Mouse (Mus musculus) left cerebral cortex, postnatal 36 days (tissue): Measurements from ENCODE around the gene Prss36. TPM values are rescaled to one million over a fixed set of nuclear protein-coding genes. Genes with fewer than 3 reads are reported as not detected.
A peak's percentile ranks its signal among the peaks of the same experiment; 100 is the strongest.

Source experiments
- DNase-seq, 2 experiments: peaks; one replicate each; pipeline ENCODE4 v3.0.0; 2021 to 2022; ENCODE audit warnings: low spot score in 2 of 2, mixed read lengths in 1 of 2
- intact Hi-C: fragments of 180-260 bp; cut with DNase I; formaldehyde crosslinking; loops from one replicate; pipeline ENCODE4 v1.15.1; 2025
- total RNA-seq, 2 experiments: library from RNA; stranded (reverse); gene quantifications; 2 replicates each; pipeline ENCODE4 v1.2.3; 2021

Prss36 gene
- total RNA-seq, 2 experiments from 2014 or later: 8.2 to 10.2 TPM

- intact Hi-C loops: loop anchor here (5.0 kb wide), 2 partner anchors 134 to 159 kb away; partner anchors contain the start of genes Hsd3b7 and Setd1a
Measured at GRCm38 (mm10) chr7:127936216-127936884, 10.2 kb downstream of the Prss36 start.

GRCm38 (mm10) chr7:127935748-127936159 is 10.8 kb downstream of the Prss36 start:
- no peak for DNase-seq
- intact Hi-C loops: loop anchor here (1.0 to 5.0 kb wide), 3 partner anchors 32 to 158 kb away; partner anchors contain the start of genes Fus, Hsd3b7 and Setd1a

More at GRCm38 (mm10) chr7:127936216-127936884, 10.2 kb downstream of the Prss36 start:
- DNase-seq: no peak

DNA sequence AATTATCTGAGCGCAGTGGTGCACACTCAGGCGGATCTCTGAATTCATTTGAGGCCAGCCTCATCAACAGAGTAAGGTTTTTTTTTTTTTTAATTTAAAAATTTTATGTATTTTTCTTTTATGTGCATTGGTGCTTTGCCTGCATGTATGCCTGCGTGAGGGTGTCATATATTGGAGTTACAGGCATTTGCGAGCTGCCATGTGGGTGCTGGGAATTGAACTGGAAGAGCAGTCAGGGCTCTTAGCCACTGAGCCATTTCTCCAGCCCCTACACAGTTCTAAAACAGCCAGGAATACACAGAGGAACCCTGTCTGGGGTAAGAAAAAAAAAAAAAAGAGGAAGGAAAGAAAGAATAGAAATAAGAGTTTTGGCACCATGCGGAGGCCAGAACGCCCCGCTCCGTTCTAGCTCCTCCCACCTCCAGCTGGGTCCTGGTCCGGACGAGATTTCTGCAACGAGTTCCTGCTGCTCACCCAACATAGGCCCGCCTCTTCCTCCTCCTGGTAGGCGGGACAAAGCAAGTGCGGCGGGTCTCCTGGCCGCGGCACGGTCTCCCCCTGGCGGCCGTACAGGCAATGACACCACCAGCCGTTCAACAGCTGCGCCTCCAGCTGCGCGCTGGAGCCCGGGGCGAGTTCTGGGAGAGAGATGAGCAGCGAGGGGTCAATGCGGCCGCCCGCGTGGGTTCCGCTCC is 11.3 kb downstream of the Prss36 start:
- peak; percentile 94 to 95 for DNase-seq
- intact Hi-C loops: loop anchor here (1.0 to 5.0 kb wide), 3 partner anchors 32 to 158 kb away; partner anchors contain the start of genes Fus, Hsd3b7 and Setd1a

DNA sequence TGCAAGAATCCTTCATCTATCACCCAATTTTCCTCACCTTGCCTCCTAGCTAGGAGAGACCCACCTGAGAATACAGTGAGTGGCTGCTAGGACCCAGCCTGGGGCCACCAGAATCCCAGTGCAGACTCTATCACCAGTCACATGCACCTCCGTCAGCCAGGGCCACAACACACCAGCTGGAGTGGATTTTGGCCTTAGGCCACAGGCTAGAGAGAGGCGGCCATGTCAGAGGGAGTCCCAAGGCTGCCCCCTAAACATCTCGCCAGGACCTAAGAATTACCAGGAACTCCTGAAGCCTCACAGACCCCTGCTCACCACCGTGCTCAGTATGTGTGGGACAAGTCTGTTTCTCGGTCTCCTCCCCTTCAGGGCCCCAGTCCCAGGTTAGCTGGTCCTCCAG is 12.4 kb downstream of the Prss36 start:
- intact Hi-C loops: no loop called here
- DNase-seq: no peak

DNA sequence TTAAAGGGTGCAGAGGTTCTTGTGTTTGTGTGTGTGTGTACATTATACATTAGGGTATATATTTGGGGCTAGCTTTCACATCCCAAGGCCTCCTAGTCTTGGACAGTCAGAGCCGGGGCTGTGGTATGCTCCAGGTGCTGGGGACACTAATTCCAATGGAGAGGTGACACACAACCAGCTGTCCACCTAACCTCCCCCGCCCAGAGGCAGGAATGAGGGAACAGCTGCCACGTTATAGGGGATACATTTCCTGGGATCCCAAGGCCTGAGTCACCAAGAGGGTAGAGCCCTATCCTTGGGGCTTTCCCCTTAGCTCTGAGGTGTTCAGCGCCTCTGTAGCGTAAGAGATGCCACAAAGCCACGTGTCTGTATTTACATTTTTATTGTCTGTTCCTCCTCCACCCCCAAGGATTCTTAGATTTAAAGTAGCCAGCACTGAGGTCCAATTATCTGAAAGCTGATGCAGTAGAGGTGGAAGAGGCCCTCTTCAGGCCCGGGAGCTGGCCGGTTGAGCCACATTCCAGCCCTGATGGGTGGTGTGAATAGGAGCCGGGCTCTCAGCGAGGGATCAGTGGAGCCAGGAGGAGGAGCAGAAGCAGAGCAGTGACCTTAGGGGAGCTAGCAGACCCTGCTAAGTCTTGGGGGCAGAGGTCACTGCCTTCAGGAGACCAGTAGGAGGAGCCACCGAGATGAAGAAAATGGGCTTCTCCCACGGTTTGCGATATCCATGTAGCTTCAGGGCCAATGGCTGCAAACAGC is 14.1 kb downstream of the Prss36 start:
- intact Hi-C loops: no loop called here
- no peak for DNase-seq

GRCm38 (mm10) chr7:127931351-127932135 is 15.0 kb downstream of the Prss36 start:
- intact Hi-C loops: no loop called here
- no peak for DNase-seq

- no peak for DNase-seq
- intact Hi-C loops: no loop called here
Measured at GRCm38 (mm10) chr7:127930636-127931035, 15.9 kb downstream of the Prss36 start.

DNA sequence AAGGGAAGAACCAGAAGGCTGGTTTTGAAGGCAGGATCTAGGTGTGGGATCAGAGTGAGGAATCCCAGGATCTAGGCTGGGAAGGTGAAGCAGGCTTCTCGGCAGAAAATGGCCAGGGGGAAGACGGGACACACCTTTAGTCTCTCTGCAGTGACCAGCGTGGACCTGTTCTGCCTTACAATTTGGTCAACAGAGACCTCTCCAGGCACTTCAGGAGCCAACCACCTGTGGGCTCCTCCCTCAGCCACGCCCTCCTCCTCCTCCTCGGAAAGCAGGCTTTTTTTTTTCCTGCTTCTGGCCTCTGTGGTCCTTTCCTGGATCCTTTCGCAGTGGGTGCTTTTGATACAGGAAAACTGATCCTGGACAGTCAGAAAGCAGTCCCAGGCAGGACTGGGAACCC is 16.6 kb downstream of the Prss36 start, which contains the start of gene Prss8:
TSS of gene Prss8 (minus strand) at position 182 of the 400 bp plus-strand sequence.
- intact Hi-C loops: no loop called here
- DNase-seq: no peak

DNA sequence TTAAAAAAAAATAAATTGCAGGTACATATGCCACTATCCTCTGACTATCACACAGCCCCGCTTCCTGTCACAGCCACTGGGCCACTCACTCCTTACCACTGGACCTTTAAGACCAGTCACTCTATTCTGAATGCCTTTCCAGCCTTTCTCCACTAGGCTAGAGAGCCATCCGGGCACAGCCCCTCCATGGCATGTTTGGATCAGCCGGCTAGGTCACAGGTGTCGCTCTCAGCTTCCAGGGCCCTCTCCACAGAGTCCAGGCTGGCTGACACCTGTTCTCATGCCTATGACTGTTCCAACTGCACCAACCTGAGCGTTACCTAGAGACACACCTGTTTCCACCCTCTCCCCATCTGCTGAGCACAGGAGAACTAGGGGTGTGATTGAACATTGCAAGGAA is 17.9 kb downstream of the Prss36 start:
- DNase-seq: no peak
- intact Hi-C loops: no loop called here

GRCm38 (mm10) chr7:127927726-127928125 is 18.8 kb downstream of the Prss36 start:
- DNase-seq: no peak
- intact Hi-C loops: no loop called here

- intact Hi-C loops: no loop called here
- no peak for DNase-seq
Measured at GRCm38 (mm10) chr7:127926846-127927245, 19.7 kb downstream of the Prss36 start.

DNA sequence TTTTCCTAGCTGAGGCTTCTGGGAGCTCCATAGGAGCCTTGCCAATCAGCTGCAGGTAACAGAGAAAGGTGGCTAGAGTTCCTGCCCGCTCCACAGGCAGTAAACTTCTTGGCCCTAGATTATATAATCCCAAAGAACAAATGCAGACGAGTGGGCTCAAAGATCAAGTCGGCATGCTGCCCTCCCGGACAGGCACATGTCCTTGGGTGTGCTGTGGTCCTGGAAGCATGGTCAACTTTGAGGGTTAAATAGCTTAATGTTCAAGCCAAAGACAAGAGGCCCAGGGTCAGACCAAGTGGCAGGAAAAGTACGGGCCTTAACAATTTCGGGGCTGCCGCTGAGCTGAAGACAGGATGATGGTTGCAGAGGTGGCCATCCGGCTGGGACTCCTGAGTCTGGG is 20.5 kb downstream of the Prss36 start:
- no peak for DNase-seq
- intact Hi-C loops: no loop called here

DNA sequence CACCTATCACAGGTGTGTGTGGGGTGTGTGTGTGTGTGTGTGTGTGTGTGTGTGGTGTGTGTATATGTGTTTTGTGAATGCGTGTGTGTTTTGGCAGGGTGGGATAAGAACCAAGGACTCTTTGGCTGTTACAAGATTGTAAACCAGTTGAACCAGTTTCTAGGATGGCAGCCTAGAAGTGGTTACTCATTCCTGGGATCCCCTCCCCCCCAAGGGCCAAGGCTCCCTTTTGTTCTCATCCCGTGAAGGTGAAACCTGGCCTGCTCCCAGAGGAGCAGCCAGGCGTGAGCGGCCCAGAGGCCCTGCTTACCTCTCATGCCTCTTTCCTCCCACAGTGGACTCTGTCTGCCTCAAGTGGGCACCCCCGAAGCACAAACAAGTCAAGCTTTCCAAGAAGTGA is 21.3 kb downstream of the Prss36 start:
- intact Hi-C loops: no loop called here
- DNase-seq: no peak

DNA sequence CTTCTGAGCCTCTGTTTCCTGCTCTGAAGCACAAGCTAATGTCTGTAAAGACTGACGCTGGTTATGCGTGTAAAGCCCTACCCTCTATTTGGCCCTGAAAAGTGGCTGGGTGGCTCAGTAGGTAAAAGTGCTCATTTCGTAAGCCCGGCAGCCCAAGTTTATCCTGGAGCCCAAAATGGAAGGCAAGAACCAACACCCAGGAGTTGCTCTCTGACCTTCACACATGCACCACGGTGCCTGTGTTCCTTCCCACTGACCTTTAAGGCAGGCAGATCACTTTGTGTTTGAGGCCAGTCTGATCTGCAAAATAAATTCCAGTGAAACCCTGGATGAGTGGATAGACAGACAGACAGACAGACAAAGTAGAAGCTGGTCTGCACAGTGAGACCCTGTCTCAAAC is 22.8 kb downstream of the Prss36 start:
- DNase-seq: no peak
- intact Hi-C loops: no loop called here

DNA sequence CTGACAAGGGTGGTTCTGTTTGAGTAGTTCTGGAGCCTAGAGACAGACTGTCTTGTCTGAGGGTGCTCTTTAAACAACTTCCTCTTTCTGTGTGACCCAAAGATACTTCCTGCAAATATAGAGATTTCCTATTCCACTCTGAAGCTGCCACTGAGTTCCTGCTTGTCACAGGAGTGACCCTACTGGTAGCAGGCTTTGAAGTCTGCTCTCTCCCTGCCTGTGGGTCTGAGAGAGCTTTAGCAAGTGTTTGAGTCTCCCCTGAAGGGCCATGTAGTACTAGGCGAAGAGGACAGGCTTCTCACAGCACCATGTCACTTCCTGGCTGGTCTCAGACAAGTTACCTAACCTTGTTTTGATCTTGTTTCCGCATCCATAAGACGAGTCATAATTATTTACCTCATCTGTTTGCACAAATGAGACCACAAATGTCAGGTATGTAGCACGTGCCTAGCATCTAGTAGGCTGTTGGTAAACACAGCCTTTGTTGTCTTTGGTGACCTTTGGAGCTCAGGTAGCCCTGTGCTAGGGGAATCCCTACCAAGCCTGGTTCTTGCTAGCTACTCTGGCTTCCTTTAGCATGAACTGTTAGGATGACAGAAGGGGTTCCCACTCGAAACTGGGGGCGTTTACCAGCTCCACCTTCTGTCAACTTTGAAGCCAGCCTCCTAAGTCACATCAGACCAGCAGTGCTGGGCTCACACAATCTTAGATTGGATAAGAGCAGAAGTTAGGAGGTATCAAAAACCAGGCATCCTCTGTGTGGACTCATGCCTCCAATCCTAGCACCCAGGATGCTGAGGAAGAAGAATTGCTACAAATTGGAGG is 23.9 kb downstream of the Prss36 start:
- intact Hi-C loops: no loop called here
- DNase-seq: no peak

GRCm38 (mm10) chr7:127921516-127921915 is 25.0 kb downstream of the Prss36 start:
- no peak for DNase-seq
- intact Hi-C loops: no loop called here

GRCm38 (mm10) chr7:127919290-127919689 is 27.2 kb downstream of the Prss36 start:
- no peak for DNase-seq
- intact Hi-C loops: no loop called here

DNA sequence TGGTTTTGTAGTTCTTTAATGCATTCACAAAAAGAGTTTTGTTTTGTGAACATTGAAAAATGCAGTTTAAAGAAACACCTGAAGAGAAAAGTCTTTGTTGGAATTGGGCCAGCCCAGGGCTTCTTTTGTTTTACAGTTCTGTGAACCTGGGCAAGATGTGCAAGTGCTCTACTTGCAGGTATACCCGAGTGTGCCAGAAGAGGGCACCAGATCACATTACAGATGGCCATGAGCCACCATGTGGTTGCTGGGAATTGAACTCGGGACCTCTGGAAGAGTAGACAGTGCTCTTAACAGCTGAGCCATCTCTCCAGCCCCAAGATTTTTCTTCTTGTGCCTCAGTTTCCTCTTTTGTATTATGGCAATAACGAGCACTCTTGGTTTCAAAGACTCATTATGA is 28.3 kb downstream of the Prss36 start:
- DNase-seq: no peak
- intact Hi-C loops: no loop called here

- DNase-seq: no peak
- intact Hi-C loops: no loop called here
Measured at GRCm38 (mm10) chr7:127915293-127915692, 31.2 kb downstream of the Prss36 start.
